Mouse (Mus musculus) heart, embryonic 14.5 days (tissue): ENCODE data around the gene Gm6096. TPM values are rescaled to one million over a fixed set of nuclear protein-coding genes. Genes with fewer than 3 reads are reported as not detected.

ENCODE experiments used
- ATAC-seq: fragments of 200-750 bp; cut with Nextera tagmentation; 2 replicates; pipeline ENCODE4 v1.8.0; 2017; ENCODE audit warnings: low read depth, moderate TSS enrichment; ENCODE audit not compliant: insufficient number of reproducible peaks, insufficient read depth, low FRiP score
- H3K27ac ChIP-seq, 2 experiments: fragments of 200-500 bp in 1 of 2; fragments of 300-500 bp in 1 of 2; sonication (generic) in 1 of 2; replicated peaks in 1 of 2; 2 replicates each; pipeline ENCODE4 v1.5.1; 2012 to 2014; ENCODE audit warnings: low read depth in 2 of 2, low read length in 2 of 2, control low read depth in 1 of 2, mild to moderate bottlenecking in 1 of 2, mixed read lengths in 1 of 2; ENCODE audit not compliant: control insufficient read depth in 1 of 2, insufficient read depth in 1 of 2
- H3K27me3 ChIP-seq: fragments of 300-500 bp; sonication (generic); 2 replicates; pipeline ENCODE4 v1.6.1; 2014; ENCODE audit warnings: mild to moderate bottlenecking, low read length, control low read depth; ENCODE audit not compliant: control insufficient read depth, insufficient read depth
- H3K36me3 ChIP-seq: fragments of 300-500 bp; sonication (generic); 2 replicates; pipeline ENCODE4 v1.6.1; 2014; ENCODE audit warnings: mild to moderate bottlenecking, control low read depth, low read length, mixed read lengths; ENCODE audit not compliant: control insufficient read depth, insufficient read depth
- H3K4me1 ChIP-seq, 2 experiments: fragments of 200-500 bp in 1 of 2; fragments of 300-500 bp in 1 of 2; sonication (generic) in 1 of 2; 2 replicates each; pipeline ENCODE4 v1.6.1; 2012 to 2014; ENCODE audit warnings: low read length in 2 of 2, control low read depth in 1 of 2, mixed read lengths in 1 of 2; ENCODE audit not compliant: control insufficient read depth in 2 of 2, insufficient read depth in 2 of 2
- H3K4me2 ChIP-seq: fragments of 300-500 bp; sonication (generic); 2 replicates; pipeline ENCODE4 v1.6.1; 2014; ENCODE audit warnings: mild to moderate bottlenecking, low read length
- H3K4me3 ChIP-seq, 2 experiments: fragments of 200-500 bp in 1 of 2; fragments of 300-500 bp in 1 of 2; sonication (generic) in 1 of 2; 2 replicates each; pipeline ENCODE4 v1.5.1; 2012 to 2014; ENCODE audit warnings: low read length in 2 of 2, mild to moderate bottlenecking in 2 of 2, control low read depth in 1 of 2, low read depth in 1 of 2, moderate library complexity in 1 of 2; ENCODE audit not compliant: control insufficient read depth in 1 of 2, insufficient read depth in 1 of 2
- H3K9ac ChIP-seq: fragments of 300-500 bp; sonication (generic); 2 replicates; pipeline ENCODE4 v1.6.1; 2014; ENCODE audit warnings: mild to moderate bottlenecking, low read length
- H3K9me3 ChIP-seq: fragments of 300-500 bp; sonication (generic); 2 replicates; pipeline ENCODE4 v1.6.1; 2016; ENCODE audit warnings: low read length, control low read depth; ENCODE audit not compliant: control insufficient read depth
- WGBS: fragments of 180-500 bp; shearing (Covaris S2); extraction: QIAGEN DNeasy Blood & Tissue Kit; methylation state at CpG from one replicate; pipeline ENCODE4 v1.1.7; 2014; 5-methylcytosine and 5-hydroxymethylcytosine counted together
- polyA plus RNA-seq: library from polyadenylated mRNA; unstranded; fragments of >200 nt; fragmentation: Nextera tagmentation; extraction: Ambion mirVana; gene quantifications from 2 replicates; pipeline ENCODE4 v1.2.1, GENCODE M21; 2014

Gene Gm6096
- polyA plus RNA-seq, 1 experiment from 2014 or later = 0.62 TPM

DNA sequence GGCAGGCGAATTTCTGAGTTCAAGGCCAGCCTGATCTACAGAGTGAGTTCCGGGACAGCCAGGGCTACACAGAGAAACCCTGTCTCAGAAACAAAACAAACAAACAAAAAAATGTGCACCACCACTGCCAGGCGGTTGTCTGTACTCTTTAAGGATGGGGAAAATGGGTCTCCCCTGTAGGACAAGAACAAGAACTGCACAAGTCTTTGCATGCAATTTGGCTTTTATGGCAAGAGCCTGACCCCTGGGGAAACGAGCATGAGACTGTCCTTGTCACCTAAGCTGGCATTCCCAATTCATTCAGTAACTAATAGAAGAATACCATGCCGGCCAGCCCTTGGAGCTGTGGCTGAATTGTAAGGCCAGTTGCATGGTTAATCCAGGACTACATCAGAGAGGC lies 15.2 kb upstream of the Gm6096 start:
- ATAC-seq = no peak
- no peak overlapping the region for H3K4me3 ChIP-seq
- WGBS = 90% methylated on average over 5 of the region's 5 CpGs
- no peaks in the 10 kb centered on the region for H3K27me3 ChIP-seq
- peaks cover 7 to 11% of the 10 kb centered on the region in 2 experiments for H3K4me1 ChIP-seq
- no peak overlapping the region for H3K9ac ChIP-seq
- no peak overlapping the region for H3K4me2 ChIP-seq
- no peak overlapping the region for H3K27ac ChIP-seq
- no peaks in the 10 kb centered on the region for H3K9me3 ChIP-seq
- H3K36me3 ChIP-seq = peaks cover 47% of the 10 kb centered on the region

DNA sequence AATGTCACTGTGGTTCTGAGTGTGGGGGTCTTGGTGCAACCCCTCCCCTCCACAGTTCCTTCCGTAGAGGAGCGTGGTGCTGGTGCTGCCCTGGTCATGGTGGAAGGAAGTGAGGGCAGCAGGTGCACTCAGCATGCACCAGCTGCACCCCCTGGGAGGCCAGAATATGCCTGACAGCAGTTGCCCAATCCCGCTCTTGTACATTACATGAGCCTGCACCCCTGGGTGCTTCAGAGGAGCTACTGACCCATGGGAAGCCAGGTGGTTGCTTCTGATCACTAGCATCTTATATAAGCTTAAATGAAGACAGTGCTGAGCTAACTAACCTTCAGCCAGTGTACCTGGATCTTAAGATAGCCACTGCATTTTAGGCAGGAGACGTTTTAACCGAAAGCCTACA lies 12.8 kb upstream of the Gm6096 start:
- H3K27me3 ChIP-seq = no peaks in the 10 kb centered on the region
- H3K4me2 ChIP-seq = no peak overlapping the region
- H3K4me1 ChIP-seq = peaks cover 5 to 6% of the 10 kb centered on the region in 2 experiments
- H3K4me3 ChIP-seq = no peak overlapping the region
- peaks cover 68% of the 10 kb centered on the region for H3K36me3 ChIP-seq
- WGBS = 90% methylated on average over 5 of the region's 5 CpGs
- H3K9ac ChIP-seq = no peak overlapping the region
- ATAC-seq = no peak
- no peak overlapping the region for H3K27ac ChIP-seq
- no peaks in the 10 kb centered on the region for H3K9me3 ChIP-seq

DNA sequence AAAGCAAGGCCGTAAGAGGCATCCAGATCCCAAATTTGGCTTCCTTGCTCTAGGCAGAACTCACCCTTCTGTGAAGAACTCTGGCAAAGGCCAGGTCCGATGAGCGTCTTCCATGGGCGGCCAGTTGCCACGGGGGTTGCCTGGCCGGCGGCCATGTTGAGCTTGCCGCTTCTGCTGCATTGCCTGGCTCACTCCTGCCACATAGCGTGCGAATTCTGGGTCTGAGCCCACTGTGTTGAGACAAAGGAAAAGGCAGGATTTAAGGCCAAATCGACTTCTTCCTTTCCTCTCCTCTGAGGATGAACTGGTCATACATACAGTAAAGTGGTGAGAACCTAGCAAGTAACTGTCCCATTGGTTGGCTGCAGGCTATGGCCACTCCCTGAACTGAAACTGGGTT lies 8.7 kb upstream of the Gm6096 start:
- Histone ChIP-seq H3K27ac (no peak overlapping the region), H3K36me3 (peaks cover 87% of the 10 kb centered on the region), H3K9ac (no peak overlapping the region), H3K9me3 (no peaks in the 10 kb centered on the region), H3K4me2 (no peak overlapping the region), H3K4me1 (no peaks in the 10 kb centered on the region), H3K4me3 (no peak overlapping the region), H3K27me3 (no peaks in the 10 kb centered on the region)
- ATAC-seq = no peak
- 93% methylated on average over 11 of the region's 11 CpGs for WGBS

DNA sequence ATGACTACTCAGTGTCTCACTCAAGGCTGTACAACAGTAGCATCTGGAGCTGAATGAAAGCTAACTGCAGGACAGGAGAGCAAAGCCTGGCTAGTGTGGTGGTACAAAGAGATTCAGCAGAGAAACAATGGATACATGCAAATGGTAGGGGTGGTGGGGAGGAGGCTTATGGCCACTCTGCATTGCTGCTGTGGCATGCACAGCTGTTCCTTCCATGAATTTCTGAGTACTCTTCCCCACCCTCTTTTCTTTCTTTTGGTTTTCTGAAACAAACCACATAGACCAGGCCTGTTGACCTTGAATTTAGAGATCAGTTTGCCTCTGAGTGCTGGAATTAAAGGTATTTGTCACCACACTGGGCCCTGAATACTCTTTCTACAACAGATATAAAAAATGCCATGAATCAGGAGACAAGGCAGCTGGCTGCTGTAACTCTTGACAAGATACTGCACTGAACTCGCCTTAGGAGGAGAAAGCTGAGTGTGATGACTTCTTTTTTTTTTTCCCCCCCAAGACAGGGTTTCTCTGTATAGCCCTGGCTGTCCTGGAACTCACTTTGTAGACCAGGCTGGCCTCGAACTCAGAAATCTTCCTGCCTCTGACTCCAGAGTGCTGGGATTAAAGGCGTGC lies 3.9 kb upstream of the Gm6096 start:
- no peak overlapping the region for H3K4me3 ChIP-seq
- no peak overlapping the region for H3K4me2 ChIP-seq
- WGBS = 87% methylated on average over 3 of the region's 3 CpGs
- no peak overlapping the region for H3K9ac ChIP-seq
- no peaks in the 10 kb centered on the region for H3K27me3 ChIP-seq
- ATAC-seq = no peak
- H3K4me1 ChIP-seq = no peaks in the 10 kb centered on the region
- H3K9me3 ChIP-seq = no peaks in the 10 kb centered on the region
- H3K27ac ChIP-seq = no peak overlapping the region
- H3K36me3 ChIP-seq = peaks cover 87% of the 10 kb centered on the region

DNA sequence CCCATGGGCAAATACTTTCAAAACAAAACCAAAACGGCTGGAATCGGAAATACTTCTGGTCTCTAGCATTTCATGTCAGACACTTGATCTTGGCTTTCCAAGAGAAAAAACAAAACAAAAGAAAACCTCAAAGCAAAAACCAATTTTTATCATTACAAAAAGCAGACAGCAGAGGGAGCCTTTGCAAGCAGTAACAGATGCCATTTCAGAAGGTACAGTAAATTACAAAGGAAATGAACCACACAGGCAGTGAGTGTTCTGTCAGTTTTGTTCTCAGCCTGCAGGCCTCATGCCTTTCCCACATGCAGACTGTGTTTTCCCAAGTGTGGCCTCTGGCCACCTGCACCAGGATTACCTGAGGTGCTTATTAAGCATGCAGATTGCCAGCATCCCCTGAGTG lies 1.2 kb downstream of the Gm6096 start:
- Histone ChIP-seq H3K27ac (no peak overlapping the region), H3K4me1 (no peaks in the 10 kb centered on the region), H3K9me3 (no peaks in the 10 kb centered on the region), H3K36me3 (peaks cover 90% of the 10 kb centered on the region), H3K27me3 (no peaks in the 10 kb centered on the region), H3K9ac (no peak overlapping the region), H3K4me2 (no peak overlapping the region), H3K4me3 (no peak overlapping the region)
- WGBS = 82% methylated on average over 2 of the region's 2 CpGs
- no peak for ATAC-seq

DNA sequence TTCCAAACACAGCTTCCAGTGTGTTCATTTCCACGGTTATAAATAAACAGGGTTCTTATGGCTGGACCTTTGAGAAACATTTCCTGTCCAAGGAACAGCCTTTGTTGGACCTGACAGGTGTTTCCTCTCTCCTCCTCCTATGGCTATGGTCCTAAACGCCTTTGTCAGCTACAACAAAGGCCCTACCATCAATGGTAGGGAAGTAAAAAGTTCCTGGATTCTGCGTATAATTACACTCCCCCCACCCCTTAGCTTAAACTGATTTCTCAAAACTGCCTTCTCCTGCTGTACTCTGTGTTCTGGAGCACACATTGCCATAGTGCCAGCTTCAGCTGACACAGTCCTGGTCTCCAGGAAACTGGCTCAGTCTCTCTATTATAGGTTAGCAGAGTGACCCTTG lies 4.3 kb downstream of the Gm6096 start:
- 68% methylated on average over 3 of the region's 3 CpGs for WGBS
- H3K4me1 ChIP-seq = no peaks in the 10 kb centered on the region
- H3K4me3 ChIP-seq = no peak overlapping the region
- no peak for ATAC-seq
- no peak overlapping the region for H3K9ac ChIP-seq
- H3K27me3 ChIP-seq = no peaks in the 10 kb centered on the region
- H3K36me3 ChIP-seq = peaks cover 89% of the 10 kb centered on the region
- H3K4me2 ChIP-seq = no peak overlapping the region
- peak overlapping the region in 1 of 2 experiments; percentile 51; a peak in 1 of 4 replicates for H3K27ac ChIP-seq
- no peaks in the 10 kb centered on the region for H3K9me3 ChIP-seq

DNA sequence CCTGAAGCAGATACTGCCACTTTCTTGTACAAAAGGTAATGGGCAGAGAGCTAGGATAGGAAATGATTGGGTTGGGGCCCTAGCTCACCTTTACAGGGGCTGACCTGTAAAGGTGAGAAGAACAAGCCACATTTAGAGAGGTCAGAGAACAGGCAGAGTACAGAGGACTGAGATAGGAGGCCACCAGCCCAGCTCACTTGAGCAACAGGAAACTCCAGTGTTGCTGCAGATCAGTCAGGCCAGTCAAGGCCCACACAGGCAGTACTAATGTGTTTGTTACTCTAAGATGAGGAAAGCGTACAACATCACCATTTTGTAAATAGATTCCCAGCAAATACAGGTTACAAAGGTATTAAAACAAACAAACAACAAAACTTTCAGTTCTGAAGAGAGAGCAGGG lies 5.1 kb downstream of the Gm6096 start:
- 93% methylated on average over 1 of the region's 1 CpGs for WGBS
- Histone ChIP-seq H3K4me1 (no peaks in the 10 kb centered on the region), H3K4me2 (no peak overlapping the region), H3K4me3 (no peak overlapping the region), H3K9ac (no peak overlapping the region), H3K27ac (peak overlapping the region; percentile 50 to 52; a peak in 3 of 4 replicates), H3K27me3 (no peaks in the 10 kb centered on the region), H3K9me3 (no peaks in the 10 kb centered on the region), H3K36me3 (peaks cover 85% of the 10 kb centered on the region)
- no peak for ATAC-seq

DNA sequence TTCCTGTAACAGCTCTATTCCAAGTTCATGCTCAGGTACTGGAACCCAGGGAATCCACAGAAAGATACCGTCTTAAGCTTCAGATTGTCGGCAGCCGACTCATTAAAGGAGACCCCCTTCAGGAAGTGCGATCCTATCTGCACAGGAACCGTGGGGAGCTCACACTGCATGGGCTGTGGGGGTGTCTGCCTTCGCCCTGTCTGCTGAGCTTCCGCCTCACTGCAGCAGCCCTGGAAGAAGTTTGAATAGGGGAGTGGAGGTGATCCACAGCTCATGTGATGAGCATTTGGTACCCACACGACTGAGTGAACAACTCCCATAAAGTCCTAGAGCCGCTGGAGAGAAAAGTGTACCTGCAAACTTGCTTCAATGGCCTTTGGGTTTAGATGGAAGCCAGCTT lies 6.4 kb downstream of the Gm6096 start:
- Histone ChIP-seq H3K27ac (no peak overlapping the region), H3K9ac (no peak overlapping the region), H3K4me2 (no peak overlapping the region), H3K4me1 (no peaks in the 10 kb centered on the region), H3K9me3 (no peaks in the 10 kb centered on the region), H3K36me3 (peaks cover 90% of the 10 kb centered on the region), H3K27me3 (no peaks in the 10 kb centered on the region), H3K4me3 (no peak overlapping the region)
- no peak for ATAC-seq
- WGBS = 66% methylated on average over 9 of the region's 9 CpGs
